Mouse (Mus musculus) mammary gland, adult 2 months (tissue): ENCODE results near the gene Sox15. TPM values are rescaled to one million over a fixed set of nuclear protein-coding genes. Genes with fewer than 3 reads are reported as not detected.

Experiments used
- polyA plus RNA-seq: library from polyadenylated mRNA; depleted of rRNA; stranded (reverse); fragments of >200 nt; gene quantifications from 2 replicates; pipeline ENCODE4 v1.2.3, GENCODE M21; 2012; ENCODE audit warnings: low replicate concordance; rRNA removed

Sox15 gene
- 0.66 and 1.1 TPM in 2 replicates for polyA plus RNA-seq

DNA sequence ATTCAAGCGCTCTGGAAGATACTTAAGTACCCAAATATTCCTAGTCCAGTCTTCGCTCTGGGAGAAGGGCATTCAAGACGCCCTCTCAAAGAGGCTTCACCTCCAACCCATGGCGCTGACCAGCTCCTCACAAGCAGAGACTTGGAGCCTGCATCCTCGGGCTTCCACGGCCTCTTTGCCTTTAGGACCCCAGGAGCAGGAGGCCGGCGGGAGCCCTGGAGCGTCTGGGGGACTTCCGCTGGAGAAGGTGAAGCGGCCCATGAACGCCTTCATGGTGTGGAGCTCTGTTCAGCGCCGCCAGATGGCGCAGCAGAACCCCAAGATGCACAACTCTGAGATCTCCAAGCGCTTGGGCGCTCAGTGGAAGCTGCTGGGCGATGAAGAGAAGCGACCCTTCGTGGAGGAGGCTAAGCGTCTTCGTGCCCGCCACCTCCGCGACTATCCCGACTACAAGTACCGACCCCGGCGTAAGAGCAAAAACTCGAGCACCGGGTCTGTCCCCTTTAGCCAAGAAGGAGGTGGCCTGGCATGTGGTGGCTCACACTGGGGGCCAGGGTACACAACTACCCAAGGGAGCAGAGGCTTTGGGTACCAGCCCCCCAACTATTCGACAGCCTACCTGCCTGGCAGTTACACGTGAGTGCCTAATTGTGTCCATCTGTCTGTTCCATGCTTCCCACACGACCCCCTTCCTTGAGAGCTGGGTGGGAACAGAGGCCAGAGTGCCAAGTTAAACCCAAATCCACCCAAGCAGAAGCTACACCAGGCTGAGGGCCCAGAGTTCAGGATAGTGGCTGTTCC is at the start of gene Sox15:
Gene Sox15, plus strand, starts transcription at position 51 of the 801 bp plus-strand sequence.

DNA sequence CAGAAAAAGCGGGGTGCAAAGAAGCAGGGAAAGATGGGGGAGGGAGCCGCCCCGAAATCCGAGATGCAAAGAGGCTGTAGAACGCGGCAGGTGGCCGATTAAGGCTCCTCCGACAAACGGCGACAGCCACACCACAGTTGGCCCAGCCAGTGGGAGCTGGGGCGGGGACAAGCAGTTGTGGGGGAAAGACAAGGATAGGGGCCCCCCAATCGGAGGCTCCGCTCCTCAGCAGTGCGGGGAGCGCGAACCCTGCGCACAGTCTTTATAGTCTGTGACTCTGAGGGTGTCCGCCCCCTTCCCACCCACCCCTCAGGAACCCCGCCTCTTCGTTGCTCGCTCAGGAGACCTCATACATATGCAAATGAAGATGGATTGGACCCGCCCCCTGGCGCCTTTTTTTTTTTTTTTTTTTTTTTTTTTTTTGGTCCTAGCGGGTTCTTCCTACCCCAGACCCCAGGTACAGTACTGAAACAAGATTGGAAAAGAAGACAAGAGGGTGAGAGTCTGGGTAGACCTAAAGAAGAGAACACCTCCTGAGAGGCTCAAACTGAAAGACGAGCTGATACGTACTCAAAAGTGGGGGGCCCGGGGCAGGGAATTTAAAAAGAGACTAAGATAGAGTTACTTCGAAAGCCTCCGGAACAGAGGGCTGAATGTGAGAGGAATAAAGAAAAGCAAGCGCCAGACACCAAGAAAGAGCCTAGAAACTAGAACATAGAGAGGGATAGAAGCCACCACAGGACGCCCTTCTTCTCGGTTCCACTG is 49.2 kb upstream of the Sox15 start, which contains the start of gene Atp1b2:
Gene Atp1b2, minus strand, starts transcription at position 217 of the 765 bp plus-strand sequence.

DNA sequence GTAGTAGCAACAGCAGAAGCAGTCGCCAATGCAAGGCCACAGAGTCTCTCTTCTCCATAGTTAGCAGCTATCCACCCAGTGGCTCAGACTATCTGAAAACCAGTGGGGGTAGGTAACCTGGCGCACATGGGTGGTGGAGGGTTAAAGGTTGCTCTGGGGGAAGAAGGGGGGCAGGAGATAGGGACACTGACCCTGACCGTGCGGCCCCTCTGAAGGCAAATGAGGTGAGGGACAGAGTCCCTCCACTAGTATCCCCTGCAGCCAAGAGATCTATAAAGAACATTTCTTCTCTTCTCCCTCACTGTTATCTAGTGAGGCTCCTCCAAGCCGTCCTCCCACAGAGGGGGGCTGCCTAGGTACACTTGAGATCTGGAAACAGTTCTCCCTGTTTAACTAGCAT is 37.3 kb upstream of the Sox15 start, which contains the start of gene Shbg:
Gene Shbg, minus strand, starts transcription at position 101 of the 400 bp plus-strand sequence.

DNA sequence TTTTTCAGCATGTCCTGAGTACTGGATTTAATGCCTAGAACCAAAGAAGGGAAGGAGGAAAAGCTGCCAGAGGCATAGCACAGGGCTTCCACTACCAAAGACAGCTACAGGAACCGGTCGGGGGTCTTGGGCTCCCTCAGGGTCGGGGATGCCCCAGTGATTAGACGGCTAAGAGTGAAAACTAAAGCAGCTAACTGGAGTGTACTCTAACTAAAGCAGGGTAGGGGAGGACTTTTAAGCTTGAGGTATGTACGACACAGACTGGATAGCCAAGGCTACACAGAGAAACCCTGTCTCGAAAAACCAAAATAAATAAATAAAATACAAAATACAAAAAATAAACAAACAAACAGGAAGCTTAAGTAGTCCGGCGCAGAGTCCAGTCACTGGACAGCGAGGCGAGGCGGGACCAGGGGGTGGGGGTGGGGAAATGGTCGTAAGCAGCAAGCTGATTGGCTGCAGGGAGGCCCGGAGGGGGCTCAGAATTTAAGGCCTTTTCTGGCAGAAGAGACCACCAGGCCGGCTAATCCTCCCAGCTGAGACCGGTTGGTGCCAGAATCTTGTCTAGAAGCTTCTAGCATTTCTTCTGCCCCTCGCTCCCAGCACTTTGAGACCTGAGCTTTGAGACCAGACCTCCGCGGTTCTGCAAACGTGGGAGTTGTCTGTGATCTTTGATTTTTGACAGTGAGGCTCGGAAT is 33.4 kb upstream of the Sox15 start, which contains the start of gene Sat2:
Gene Sat2, plus strand, starts transcription at position 454 of the 698 bp plus-strand sequence.

DNA sequence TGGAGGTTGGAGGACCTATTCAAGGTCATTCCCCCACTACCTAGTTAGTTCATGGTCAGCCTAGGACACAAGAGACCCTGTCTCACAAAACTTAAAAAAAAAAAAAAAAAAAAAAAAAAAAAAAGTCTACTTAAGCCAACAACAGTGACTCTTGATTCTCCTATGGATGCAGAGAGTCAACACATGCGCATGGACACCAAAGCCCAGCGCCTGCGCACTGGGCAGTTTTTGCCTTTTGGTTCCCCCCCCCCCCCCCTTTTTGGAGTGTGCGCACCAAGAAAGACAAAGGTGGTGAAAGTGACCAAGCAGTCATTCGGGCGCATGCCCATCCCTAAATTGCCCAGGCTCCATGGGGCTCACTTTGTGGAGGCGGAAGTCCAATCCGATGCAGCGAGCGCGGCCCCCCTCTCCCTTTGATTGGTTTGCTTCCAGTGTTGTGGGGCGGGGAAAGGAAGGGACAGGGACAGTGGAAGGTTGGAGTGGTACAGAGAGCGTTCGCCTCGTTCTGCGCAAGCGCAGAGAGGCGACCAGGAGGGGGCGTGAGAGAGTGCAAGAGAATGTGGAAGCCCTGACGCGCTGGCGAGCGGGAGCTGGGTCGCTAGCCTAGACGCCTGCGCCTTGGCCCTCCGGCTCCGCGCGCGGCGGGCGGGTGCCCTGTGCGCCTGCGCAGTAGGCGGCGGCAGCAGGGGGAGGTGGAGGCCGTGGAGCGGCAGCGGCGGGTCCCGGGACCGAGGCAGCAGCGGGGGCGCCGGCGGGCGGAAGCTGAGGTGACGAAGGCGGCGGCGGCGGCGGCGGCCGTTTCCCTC is 22.6 kb upstream of the Sox15 start, which contains the start of gene Fxr2:
Gene Fxr2, plus strand, starts transcription at position 707 of the 806 bp plus-strand sequence.

DNA sequence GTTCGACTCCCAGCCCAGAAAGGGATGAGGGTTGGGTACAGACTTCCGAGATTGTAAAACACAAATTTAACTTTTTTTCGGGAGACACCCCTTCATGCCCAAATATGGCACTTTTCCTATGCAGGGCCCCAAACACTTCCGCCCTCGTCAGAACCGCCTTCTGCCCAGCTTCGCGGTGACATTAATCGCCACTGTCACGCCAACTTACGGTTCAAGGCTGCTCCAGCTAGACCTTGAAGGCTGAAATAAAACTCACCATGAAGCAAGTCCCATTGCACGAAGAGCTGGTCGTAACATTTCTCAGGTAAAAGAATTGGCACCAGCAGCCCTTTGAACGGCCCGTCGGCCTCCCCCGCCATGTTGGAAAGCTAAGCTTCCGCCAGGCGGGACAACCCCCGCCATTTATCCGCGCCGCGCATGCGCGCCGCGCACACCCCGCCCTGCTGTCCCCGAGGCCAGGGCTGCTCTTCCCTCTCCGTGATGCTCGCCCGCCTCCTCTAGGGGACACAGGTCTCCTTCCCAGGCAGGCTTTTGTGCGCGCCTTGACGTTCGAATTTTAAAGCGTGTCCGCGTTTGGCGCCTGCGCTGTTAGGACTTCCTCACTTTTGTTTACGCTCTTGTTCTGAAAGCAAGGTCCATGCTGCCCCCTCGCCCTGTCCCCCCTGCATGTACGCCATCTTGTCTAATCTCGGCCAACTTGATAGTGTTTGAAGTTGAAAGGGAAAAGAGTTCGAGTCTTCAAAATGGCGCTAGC is 7.3 kb downstream of the Sox15 start, which contains the start of gene Mpdu1:
Gene Mpdu1, minus strand, starts transcription at position 430 of the 754 bp plus-strand sequence.

DNA sequence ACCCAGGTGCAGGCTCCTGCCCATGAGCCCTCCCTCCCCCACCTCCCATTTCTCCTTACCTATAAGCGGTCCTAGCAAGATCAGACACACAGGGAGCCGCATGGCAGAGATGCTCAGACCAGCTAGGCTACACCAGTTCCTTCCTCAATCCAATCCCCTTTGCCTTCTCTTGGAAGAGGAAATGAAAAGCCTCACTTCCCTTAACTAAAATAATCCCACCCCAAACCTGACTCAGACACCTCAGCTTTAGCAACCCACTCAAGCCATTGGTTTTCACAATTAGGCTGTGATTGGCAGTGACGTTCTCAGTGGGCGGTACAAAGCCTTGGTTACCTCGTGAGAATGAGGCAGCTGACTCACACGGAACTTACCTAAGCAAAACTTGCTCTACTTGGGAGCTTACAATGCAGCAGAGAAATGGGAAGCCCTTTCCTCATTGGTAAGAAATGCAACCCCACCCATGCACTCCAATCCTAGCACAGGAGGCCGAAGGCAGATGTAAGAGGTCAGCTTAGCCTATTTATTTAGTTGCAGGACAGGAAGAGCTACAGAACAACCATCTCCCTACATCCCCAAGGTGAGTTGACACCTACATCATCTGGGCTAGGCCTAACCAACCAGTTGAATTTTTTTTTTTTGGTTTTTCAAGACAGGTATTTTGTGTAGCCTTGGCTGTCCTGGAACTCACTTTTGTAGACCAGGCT is 11.0 kb downstream of the Sox15 start, which contains the start of gene Cd68:
Gene Cd68, minus strand, starts transcription at position 193 of the 704 bp plus-strand sequence.

DNA sequence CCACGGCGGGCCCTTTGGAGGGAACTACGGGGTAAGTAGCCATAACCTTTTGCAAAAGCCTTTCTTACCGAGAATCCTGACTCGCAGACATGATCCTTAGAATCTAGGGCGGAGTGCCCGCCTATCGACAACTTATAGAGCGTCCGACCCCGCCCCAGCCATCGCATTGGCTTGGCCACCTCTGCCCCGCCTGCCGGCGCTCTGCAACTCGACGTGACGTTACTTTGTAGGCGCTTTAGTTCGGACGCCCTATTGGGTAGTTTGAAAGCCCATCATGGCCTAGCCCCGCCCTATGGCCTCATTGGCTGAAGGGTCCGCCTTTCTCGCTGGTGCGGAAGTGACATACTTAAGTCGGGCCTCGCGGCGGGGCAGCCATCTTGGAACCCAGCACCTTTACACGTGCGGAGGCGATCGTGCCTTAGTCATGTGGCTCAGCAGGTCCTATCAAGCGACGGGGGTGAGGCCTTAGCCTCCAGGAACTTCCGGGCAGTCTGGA is 17.1 kb downstream of the Sox15 start, which contains the start of gene Eif4a1:
Gene Eif4a1, minus strand, starts transcription at position 213 of the 496 bp plus-strand sequence.

DNA sequence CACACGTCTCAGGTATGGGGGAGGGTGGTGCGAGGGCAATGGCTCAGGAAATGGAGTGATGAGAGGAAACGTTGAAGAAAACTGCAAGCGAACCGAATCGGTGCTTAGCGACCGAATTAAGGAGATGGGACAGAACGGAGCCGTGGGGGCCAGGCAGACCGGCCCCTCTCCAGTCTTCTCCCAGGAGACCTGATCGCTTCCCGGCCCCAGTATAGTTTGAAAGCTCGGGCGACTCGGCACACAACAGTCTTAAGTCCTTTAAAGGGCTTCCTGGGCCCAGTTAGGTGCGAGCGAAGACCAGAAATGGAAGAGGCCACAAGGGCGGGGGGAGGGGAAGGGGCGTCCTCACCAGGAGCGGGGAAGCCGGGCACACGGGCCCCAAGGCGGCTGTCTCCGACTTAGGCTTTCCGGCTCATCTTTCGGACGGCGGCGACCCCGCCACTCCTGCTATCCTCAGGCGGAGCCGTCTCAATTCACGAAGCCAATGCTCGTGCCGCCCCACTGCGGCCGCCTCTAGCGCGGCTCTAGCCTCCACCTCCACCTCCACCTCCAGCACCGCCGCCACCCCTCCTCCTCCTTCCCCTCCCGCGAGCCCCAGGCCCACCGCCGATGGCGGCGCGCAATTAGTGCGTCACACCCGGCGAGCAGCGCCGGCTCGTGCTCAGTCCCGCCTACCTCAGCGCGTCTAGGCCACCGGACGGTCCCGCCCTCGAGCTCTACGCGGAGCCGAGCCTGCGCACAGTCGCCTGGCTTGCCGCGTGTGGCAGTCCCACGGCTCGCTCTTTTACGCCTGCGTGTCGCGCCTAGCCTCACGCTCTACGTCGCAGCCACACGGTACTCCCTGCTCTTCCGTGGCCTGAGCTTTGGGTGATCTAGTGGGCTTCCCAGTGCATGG is 26.4 kb downstream of the Sox15 start, which contains the start of gene Senp3:
Gene Senp3, minus strand, starts transcription at position 771 of the 895 bp plus-strand sequence.

DNA sequence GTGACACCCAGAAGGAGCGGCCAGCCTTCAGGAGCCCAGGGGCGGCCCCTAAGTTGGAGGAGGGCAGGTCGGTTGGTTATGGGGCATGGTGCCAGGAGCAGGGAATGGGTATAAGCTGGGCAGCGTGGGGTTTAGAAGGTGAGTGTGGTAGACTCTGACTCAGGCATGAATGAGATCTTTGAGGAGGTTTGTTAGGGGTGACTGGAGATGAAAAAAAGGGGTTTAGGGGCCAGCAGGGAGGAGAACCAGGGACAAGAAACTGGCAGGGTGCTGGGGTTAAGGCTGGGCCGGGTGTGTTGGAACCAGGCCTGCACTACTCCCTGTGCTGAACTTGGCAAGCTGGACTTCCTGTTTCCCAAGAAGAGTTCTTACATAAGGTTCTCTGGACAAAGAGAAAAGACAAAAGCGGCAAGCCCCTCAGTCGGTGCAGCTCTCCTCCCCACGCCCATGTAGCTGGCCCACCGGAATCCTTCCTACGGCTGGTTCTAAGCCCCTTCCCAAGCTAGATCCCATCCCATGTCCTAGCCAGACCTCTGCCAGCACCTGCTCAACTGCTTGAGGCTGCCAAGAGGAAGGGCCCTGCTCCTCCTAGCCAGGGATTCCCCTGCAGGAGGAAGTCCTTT is 30.5 kb downstream of the Sox15 start, which contains the start of gene Tnfsf13:
Gene Tnfsf13, minus strand, starts transcription at position 259 of the 623 bp plus-strand sequence.

DNA sequence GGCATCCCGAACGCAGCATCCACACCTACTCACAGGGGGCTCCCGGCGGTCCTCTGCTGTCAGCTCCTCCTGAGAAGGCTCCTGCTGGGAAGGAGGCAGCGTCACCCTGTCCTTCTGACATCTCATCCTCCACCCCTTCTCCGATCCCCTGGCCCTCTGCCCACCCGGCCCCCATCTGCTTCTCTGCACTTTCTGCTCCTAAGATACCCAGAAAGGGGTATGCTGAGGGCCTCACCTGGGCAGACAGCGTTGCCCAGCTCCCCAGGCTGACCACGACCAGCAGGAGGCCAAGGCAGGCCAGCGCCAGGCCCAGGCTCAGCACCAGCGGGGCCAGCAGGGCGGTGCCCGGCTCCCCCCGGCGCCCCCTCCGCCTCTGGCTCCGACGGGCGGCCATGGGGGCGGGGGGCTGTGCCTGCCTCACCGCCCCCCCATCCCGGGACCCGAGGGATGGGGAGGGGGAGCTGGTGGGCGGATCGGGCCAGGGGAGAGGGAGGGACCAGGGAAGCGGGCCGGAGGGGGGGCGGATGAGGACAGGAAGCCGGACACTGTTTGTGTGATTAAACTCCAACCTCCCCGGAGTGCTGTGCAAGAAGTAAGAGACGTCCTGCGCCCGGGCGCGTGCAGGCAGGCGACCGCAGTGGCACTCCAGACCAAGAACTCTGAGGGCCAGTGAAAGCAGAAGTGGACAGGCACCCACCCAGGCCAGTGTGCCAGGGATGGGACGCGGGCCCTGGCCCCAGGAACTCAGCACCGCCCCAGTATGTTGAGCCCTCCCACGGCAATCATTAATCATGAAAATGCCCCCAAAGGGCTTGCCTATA is 40.5 kb downstream of the Sox15 start, which contains the start of the genes Tnfsf12 and Tnfsfm13:
Gene Tnfsf12, minus strand, starts transcription at position 489 of the 821 bp plus-strand sequence.
Gene Tnfsfm13, minus strand, starts transcription at position 738 of the 821 bp plus-strand sequence.

Other genes starting within 250 kb of the Sox15 start
- gene Kdm6b, start 241.6 kb upstream of the Sox15 start, polyA plus RNA-seq, result 8.2 and 21.0 TPM in 2 replicates
- gene Dnah2, start 106.2 kb upstream of the Sox15 start, polyA plus RNA-seq, result 0.20 and 0.27 TPM in 2 replicates
- gene Efnb3, start 95.1 kb upstream of the Sox15 start, polyA plus RNA-seq, result 1.1 and 2.5 TPM in 2 replicates
- 19.0 and 19.8 TPM in 2 replicates for gene Wrap53, start 75.1 kb upstream of the Sox15 start, polyA plus RNA-seq
- gene Trp53, start 75.0 kb upstream of the Sox15 start, polyA plus RNA-seq, result 122 and 145 TPM in 2 replicates
- gene Atp1b2, start 49.4 kb upstream of the Sox15 start, polyA plus RNA-seq, result 11.6 and 60.5 TPM in 2 replicates
- 0.08 TPM in 1 of 2 replicates, not detected in the other for gene Shbg, start 37.4 kb upstream of the Sox15 start, polyA plus RNA-seq
- gene Sat2, start 33.3 kb upstream of the Sox15 start, polyA plus RNA-seq, result 2.1 and 6.7 TPM in 2 replicates
- gene Fxr2, start 22.3 kb upstream of the Sox15 start, polyA plus RNA-seq, result 50.5 and 57.2 TPM in 2 replicates
- 139 and 176 TPM in 2 replicates for gene Mpdu1, start 7.3 kb downstream of the Sox15 start, polyA plus RNA-seq
- 76.8 and 80.0 TPM in 2 replicates for gene Cd68, start 10.8 kb downstream of the Sox15 start, polyA plus RNA-seq
- 199 and 324 TPM in 2 replicates for gene Eif4a1, start 17.1 kb downstream of the Sox15 start, polyA plus RNA-seq
- gene Senp3, start 26.8 kb downstream of the Sox15 start, polyA plus RNA-seq, result 40.2 and 91.5 TPM in 2 replicates
- 5.2 and 9.5 TPM in 2 replicates for gene Tnfsf13, start 30.5 kb downstream of the Sox15 start, polyA plus RNA-seq
- 48.2 and 64.3 TPM in 2 replicates for gene Tnfsf12, start 40.5 kb downstream of the Sox15 start, polyA plus RNA-seq
- gene Tnfsfm13, start 40.8 kb downstream of the Sox15 start, polyA plus RNA-seq, result 8.4 and 11.1 TPM in 2 replicates
- gene Polr2a, start 103.3 kb downstream of the Sox15 start, polyA plus RNA-seq, result 18.0 and 27.0 TPM in 2 replicates
- gene Slc35g3, start 106.7 kb downstream of the Sox15 start, polyA plus RNA-seq, result not detected in 2 replicates
- 47.2 and 88.9 TPM in 2 replicates for gene Zbtb4, start 110.6 kb downstream of the Sox15 start, polyA plus RNA-seq
- gene Chrnb1, start 140.6 kb downstream of the Sox15 start, polyA plus RNA-seq, result 14.0 and 38.5 TPM in 2 replicates
- 11.4 and 13.5 TPM in 2 replicates for gene Fgf11, start 146.5 kb downstream of the Sox15 start, polyA plus RNA-seq
- 4.5 and 10.8 TPM in 2 replicates for gene Tmem102, start 150.3 kb downstream of the Sox15 start, polyA plus RNA-seq
- gene Gm39566, start 160.0 kb downstream of the Sox15 start, polyA plus RNA-seq, result not detected in 2 replicates
- gene Spem2, start 163.2 kb downstream of the Sox15 start, polyA plus RNA-seq, result not detected in 2 replicates
- gene Spem1, start 166.9 kb downstream of the Sox15 start, polyA plus RNA-seq, result 0.19 and 0.35 TPM in 2 replicates
- gene Nlgn2, start 182.5 kb downstream of the Sox15 start, polyA plus RNA-seq, result 23.5 and 39.4 TPM in 2 replicates
- gene Tmem256, start 183.2 kb downstream of the Sox15 start, polyA plus RNA-seq, result 180 and 280 TPM in 2 replicates
- 125 and 161 TPM in 2 replicates for gene Plscr3, start 191.1 kb downstream of the Sox15 start, polyA plus RNA-seq
- gene Tnk1, start 203.4 kb downstream of the Sox15 start, polyA plus RNA-seq, result 11.8 and 14.1 TPM in 2 replicates
- gene Tmem95, start 222.7 kb downstream of the Sox15 start, polyA plus RNA-seq, result not detected in 2 replicates
- 11.8 and 13.5 TPM in 2 replicates for gene Kctd11, start 226.1 kb downstream of the Sox15 start, polyA plus RNA-seq
- 40.3 and 80.4 TPM in 2 replicates for gene Acap1, start 240.2 kb downstream of the Sox15 start, polyA plus RNA-seq
- 0.80 and 1.1 TPM in 2 replicates for gene 2810408A11Rik, start 245.7 kb downstream of the Sox15 start, polyA plus RNA-seq
- gene Neurl4, start 245.8 kb downstream of the Sox15 start, polyA plus RNA-seq, result 44.0 and 45.9 TPM in 2 replicates